Mouse (Mus musculus) myocyte (in vitro differentiated cells): ENCODE measurements at regions not wholly inside any gene's neighbourhood (a gene's known extent, or its start where the extent isn't known, plus 50 kb on each side); places are given as distances from the start of the nearest gene placed in this dataset.

Source experiments
- CEBPB ChIP-seq: IDR thresholded peaks from 2 replicates; pipeline ENCODE4 v1.6.1; 2011; ENCODE audit warnings: mild to moderate bottlenecking, moderate library complexity; ENCODE audit not compliant: poor library complexity, insufficient read depth, severe bottlenecking
- MYOD1 ChIP-seq, 3 experiments: IDR thresholded peaks; one replicate each; pipeline ENCODE4 v1.6.1; 2011; ENCODE audit warnings: control low read depth in 2 of 3, low read depth in 2 of 3, mild to moderate bottlenecking in 2 of 3, moderate library complexity in 1 of 3; ENCODE audit not compliant: insufficient read length in 2 of 3, control insufficient read depth in 1 of 3
- POLR2A ChIP-seq: IDR thresholded peaks from one replicate; pipeline ENCODE4 v1.6.1; 2011; ENCODE audit warnings: low read depth, mild to moderate bottlenecking, control low read depth, moderate library complexity; ENCODE audit not compliant: insufficient read length
- POLR2AphosphoS2 ChIP-seq: IDR thresholded peaks from one replicate; pipeline ENCODE4 v1.6.1; 2011; ENCODE audit warnings: low read depth, control low read depth; ENCODE audit not compliant: insufficient read length
- SRF ChIP-seq: IDR thresholded peaks from one replicate; pipeline ENCODE4 v1.6.1; 2011; ENCODE audit warnings: low read depth; ENCODE audit not compliant: control insufficient read depth, insufficient read length
- TCF12 ChIP-seq: IDR thresholded peaks from one replicate; pipeline ENCODE4 v1.6.1; 2011; ENCODE audit warnings: mild to moderate bottlenecking, control low read depth; ENCODE audit not compliant: poor library complexity, insufficient read depth, severe bottlenecking

DNA sequence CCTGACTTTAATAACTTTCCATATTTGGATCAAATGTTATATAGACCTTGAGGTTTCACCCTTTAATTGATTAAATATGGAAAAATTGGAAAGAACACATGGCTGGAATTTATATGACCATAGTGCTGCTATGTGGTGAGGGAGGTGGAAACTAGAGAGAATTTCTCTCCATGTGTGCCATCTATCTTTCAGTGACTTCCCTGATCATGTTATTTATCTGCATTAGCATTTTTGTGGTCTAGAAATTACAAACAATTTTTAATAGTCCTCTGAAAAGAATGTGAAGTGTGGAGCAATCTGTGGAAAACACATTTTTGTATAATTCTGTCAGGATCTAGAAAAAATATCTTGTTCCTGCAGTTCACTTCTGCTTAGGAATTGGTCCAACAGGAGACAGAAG, 152.2 kb upstream of the Thbs1 start:
- no peak for TF ChIP-seq POLR2AphosphoS2
- no peak for TF ChIP-seq POLR2A
- TF ChIP-seq MYOD1 (IDR thresholded peaks at IDR 0.05; ENCODE audit: control insufficient read depth in 1 of 3, insufficient read length in 2 of 3, low read depth in 2 of 3), result no peak
- peak; percentile 83; the same call in 1 of the 2 replicates for TF ChIP-seq CEBPB
- TF ChIP-seq SRF, result no peak
- no peak for TF ChIP-seq TCF12
